Mouse (Mus musculus) embryonic facial prominence, embryonic 14.5 days (tissue): ENCODE data around the gene Fa2h. TPM values are rescaled to one million over a fixed set of nuclear protein-coding genes. Genes with fewer than 3 reads are reported as not detected.

ENCODE experiments used
- ATAC-seq: fragments of 200-750 bp; cut with Nextera tagmentation; 2 replicates; pipeline ENCODE4 v1.8.0; 2017; ENCODE audit warnings: low read depth, moderate number of reproducible peaks, moderate TSS enrichment
- DNase-seq: peaks from one replicate; pipeline ENCODE4 v3.0.0-alpha.2; 2015; ENCODE audit warnings: low spot score
- H3K27ac ChIP-seq: fragments of 300-500 bp; sonication (generic); replicated peaks from 2 replicates; pipeline ENCODE4 v1.5.1; 2014; ENCODE audit warnings: low read depth, mild to moderate bottlenecking, low read length, moderate library complexity
- H3K27me3 ChIP-seq: fragments of 300-500 bp; sonication (generic); replicated peaks from 2 replicates; pipeline ENCODE4 v1.6.1; 2014; ENCODE audit warnings: low read length; ENCODE audit not compliant: control insufficient read depth, insufficient read depth
- H3K36me3 ChIP-seq: fragments of 300-500 bp; sonication (generic); 2 replicates; pipeline ENCODE4 v1.6.1; 2014; ENCODE audit warnings: low read length, mixed read lengths; ENCODE audit not compliant: control insufficient read depth, insufficient read depth
- H3K4me1 ChIP-seq: fragments of 300-500 bp; sonication (generic); 2 replicates; pipeline ENCODE4 v1.6.1; 2014; ENCODE audit warnings: antibody characterized with exemption, low read length; ENCODE audit not compliant: control insufficient read depth, insufficient read depth
- H3K4me2 ChIP-seq: fragments of 300-500 bp; sonication (generic); 2 replicates; pipeline ENCODE4 v1.6.1; 2014; ENCODE audit warnings: low read depth, mild to moderate bottlenecking, low read length, moderate library complexity, mixed read lengths
- H3K4me3 ChIP-seq: fragments of 300-500 bp; sonication (generic); 2 replicates; pipeline ENCODE4 v1.5.1; 2014; ENCODE audit warnings: low read depth, mild to moderate bottlenecking, low read length
- H3K9ac ChIP-seq: fragments of 300-500 bp; sonication (generic); 2 replicates; pipeline ENCODE4 v1.6.1; 2014; ENCODE audit warnings: low read depth, mild to moderate bottlenecking, low read length, moderate library complexity, mixed read lengths
- H3K9me3 ChIP-seq: fragments of 300-500 bp; sonication (generic); 2 replicates; pipeline ENCODE4 v1.6.1; 2016; ENCODE audit warnings: low read length; ENCODE audit not compliant: control insufficient read depth
- WGBS: fragments of 180-500 bp; shearing (Covaris S2); extraction: QIAGEN DNeasy Blood & Tissue Kit; methylation state at CpG from one replicate; pipeline ENCODE4 v1.1.7; 2014; 5-methylcytosine and 5-hydroxymethylcytosine counted together
- polyA plus RNA-seq: library from polyadenylated mRNA; unstranded; fragments of >200 nt; fragmentation: Nextera tagmentation; extraction: Ambion mirVana; gene quantifications from 2 replicates; pipeline ENCODE4 v1.2.1, GENCODE M21; 2014

Gene Fa2h
- polyA plus RNA-seq, 1 experiment from 2014 or later = 0.13 TPM

DNA sequence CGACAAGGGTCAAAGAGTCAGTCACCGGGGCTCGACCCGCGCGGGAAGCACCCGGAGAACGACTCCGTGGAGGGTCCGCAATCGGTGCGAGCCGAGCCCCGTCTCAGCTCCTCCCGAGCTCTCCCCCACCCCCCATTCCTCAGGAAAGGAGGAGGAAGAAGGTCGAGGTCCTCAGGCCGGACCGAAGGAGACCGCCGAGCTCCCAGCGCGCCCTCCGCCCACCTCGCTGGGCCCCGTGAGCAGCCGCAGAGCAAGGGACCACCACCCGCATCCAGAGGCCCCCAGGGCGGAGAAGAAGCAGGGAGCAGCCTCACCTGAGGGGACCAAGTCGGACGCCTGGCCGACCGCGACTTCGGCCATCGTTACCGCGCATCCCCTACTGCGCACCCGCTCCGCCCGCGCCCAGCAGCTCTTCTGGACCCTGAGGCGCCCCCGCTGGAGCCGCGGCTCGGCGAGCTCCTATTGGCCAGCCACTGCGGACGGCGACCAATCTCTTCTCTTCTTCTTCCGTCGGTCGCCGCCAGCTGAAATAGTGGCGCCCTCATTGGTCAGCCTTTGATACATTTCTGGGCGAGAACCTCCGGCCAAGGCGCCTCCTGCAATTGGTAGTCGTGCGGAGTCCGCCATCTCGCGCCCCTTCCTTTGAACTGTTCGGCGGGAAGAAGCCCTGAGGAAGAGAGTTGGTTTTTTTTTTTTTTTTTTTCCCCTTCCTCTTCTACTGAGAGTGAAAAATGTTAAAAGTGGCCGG is 93.6 kb downstream of the Fa2h start, which contains the start of gene Rfwd3:
Gene Rfwd3 (minus strand): TSS at position 402 of the 748 bp plus-strand sequence.
- Histone ChIP-seq H3K4me3 (peak within 1 kb of the TSS; percentile 97), H3K36me3 (peaks cover 19% of the 10 kb centered on the region), H3K9me3 (no peaks in the 10 kb centered on the region), H3K27me3 (no peaks in the 10 kb centered on the region), H3K27ac (peak within 1 kb of the TSS; percentile 83), H3K9ac (peak within 1 kb of the TSS; percentile 91), H3K4me2 (peak within 1 kb of the TSS; percentile 67), H3K4me1 (0 out of 2 replicates have a peak, but pooled peaks cover 10% of the 10 kb centered on the region)
- 0% methylated on average over 31 of the region's 67 CpGs for WGBS
- DNase-seq (peak; percentile 99), ATAC-seq (peak; percentile 99)

DNA sequence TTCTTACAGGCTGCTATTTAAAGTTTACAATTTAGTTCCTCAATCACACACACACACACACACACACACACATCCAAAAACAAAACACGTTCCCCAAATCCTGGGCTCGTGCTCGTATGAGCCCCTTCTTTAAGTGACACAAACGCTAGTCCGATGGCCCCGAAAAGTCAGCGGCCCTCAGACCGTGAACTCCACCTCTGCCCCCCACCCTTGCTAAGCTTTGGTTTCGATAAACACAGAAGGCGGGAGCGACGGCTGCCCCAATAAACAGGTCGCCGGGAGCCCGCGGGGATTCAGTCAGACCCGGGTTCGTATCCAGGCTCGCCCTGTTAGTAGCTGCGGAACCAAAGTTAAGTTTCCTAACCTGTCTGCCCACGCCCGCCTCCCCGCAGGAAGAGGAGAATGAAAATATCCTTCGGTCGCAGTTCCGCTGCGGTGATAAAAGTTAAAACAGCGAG is 94.2 kb downstream of the Fa2h start:
- Histone ChIP-seq H3K4me2 (peak overlapping the region; percentile 67), H3K9me3 (no peaks in the 10 kb centered on the region), H3K4me1 (0 out of 2 replicates have a peak, but pooled peaks cover 10% of the 10 kb centered on the region), H3K36me3 (peaks cover 25% of the 10 kb centered on the region), H3K9ac (peak overlapping the region; percentile 91), H3K27me3 (no peaks in the 10 kb centered on the region), H3K27ac (peak overlapping the region; percentile 83), H3K4me3 (peak overlapping the region; percentile 97)
- 0% methylated on average over 28 of the region's 28 CpGs for WGBS
- no peak for ATAC-seq
- DNase-seq = peak; percentile 42

DNA sequence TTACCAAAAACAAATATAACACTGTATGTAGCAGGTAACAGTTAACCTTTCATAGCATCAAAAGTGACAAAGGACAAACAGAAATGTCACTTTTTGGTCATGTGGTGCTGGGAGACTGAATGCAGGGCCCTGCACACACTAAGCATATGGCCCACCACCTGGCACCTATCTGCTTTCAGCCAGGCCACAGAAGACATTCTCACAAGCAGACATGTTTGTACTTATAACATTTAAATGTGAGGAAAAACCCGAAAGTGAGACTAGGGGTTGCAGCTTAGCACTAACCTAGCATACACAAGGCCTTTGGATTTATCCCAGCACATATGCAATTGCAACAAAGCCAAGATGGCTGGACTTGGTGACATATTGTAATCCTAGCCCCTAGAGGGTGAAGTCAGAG is 95.6 kb downstream of the Fa2h start:
- Histone ChIP-seq H3K9ac (no peak overlapping the region), H3K4me1 (0 out of 2 replicates have a peak, but pooled peaks cover 10% of the 10 kb centered on the region), H3K36me3 (peaks cover 39% of the 10 kb centered on the region), H3K27ac (no peak overlapping the region), H3K4me3 (no peak overlapping the region), H3K4me2 (peak overlapping the region; percentile 67; the same call in 1 of the 2 replicates), H3K9me3 (no peaks in the 10 kb centered on the region), H3K27me3 (no peaks in the 10 kb centered on the region)
- ATAC-seq = no peak
- WGBS = 80% methylated on average over 1 of the region's 1 CpGs
- DNase-seq = no peak

Other genes with a start within 250 kb of the Fa2h start
- 103 and 104 TPM in 2 replicates for gene Glg1, start 134.6 kb downstream of the Fa2h start, polyA plus RNA-seq
- gene Rfwd3, start 93.6 kb downstream of the Fa2h start, polyA plus RNA-seq = 42.1 and 46.9 TPM in 2 replicates
- gene Mlkl, start 55.6 kb downstream of the Fa2h start, polyA plus RNA-seq = 1.2 and 2.5 TPM in 2 replicates
- gene Wdr59, start 128.3 kb upstream of the Fa2h start, polyA plus RNA-seq = 4.6 and 4.7 TPM in 2 replicates
- 35.6 and 39.1 TPM in 2 replicates for gene Znrf1, start 142.3 kb upstream of the Fa2h start, polyA plus RNA-seq
- gene Ldhd, start 236.6 kb upstream of the Fa2h start, polyA plus RNA-seq = 0.38 and 0.60 TPM in 2 replicates
- 16.3 and 19.3 TPM in 2 replicates for gene Zfp1, start 249.6 kb upstream of the Fa2h start, polyA plus RNA-seq